Comparison of ENCODE assay signal across 11 mouse cellular contexts in the genomic region with DNA sequence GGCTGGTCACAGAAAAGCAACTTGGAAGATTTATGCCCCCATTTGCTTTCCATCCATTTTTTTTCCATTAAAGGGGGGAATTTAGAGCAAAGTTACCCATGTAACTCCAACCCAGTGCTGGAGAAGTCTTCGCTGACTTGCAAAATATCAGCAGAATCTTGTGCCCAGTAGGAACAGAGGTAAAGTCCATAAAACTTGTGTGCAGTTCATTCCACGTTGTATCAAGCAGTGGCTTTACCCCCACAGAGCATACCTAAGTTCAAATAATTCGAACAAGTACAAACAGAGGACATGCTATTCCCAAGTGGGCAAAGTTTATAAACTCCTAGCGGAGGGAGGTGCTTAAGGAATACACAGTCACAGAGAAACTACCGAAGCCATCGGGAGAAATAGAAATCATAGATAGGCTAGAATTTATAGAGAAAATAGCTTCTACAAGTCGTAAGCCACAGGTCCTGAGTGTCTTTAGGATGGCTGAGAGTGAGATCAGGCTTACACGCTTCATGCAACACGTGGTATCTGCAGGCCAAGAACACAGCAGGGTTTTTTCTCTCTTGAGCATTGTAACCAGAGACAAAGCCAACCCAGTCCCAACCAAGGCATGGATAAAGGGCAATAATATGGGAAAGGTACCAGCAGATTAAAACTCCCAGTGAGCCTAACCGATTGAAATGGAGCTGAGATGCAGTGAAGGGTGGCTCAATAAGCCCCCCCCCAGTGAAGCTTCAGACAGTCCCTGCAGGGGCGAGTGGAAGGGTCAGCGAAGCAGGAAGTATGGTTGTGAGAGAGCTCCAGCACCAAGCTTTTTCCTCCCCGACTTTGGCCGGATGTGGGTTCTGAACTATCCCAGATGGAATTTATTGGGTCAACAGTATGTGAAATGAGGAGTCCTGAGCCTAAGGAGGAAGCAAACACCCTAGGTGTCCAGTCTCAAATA.
A peak's percentile ranks its signal among the peaks of the same experiment; 100 is the strongest.
DNase-seq lines count a peak whose midpoint lies in the region; ATAC-seq lines count a peak whose summit lies in the region.
"Had no signal": no experiment of that assay in that cellular context is flagged by ENCODE, and none has a peak within 500 bp of the region (broad histone marks: within the 10 kb centered on the region; RNA-seq: fewer than 3 reads in every experiment).

No protein-coding gene starts in this region.

- H3K27me3 ChIP-seq in lung, embryonic 15.5 days = no peaks in the 10 kb centered on the region
- H3K27me3 ChIP-seq in limb, embryonic 13.5 days = no peaks in the 10 kb centered on the region

- H3K4me1 ChIP-seq in lung, embryonic 15.5 days = peaks cover 24% of the 10 kb centered on the region
- H3K4me1 ChIP-seq in limb, embryonic 13.5 days = peaks cover 29% of the 10 kb centered on the region

- no peak for ATAC-seq in lung, embryonic 15.5 days (ENCODE audit: borderline replicate concordance, extremely low read depth, low FRiP score, low TSS enrichment)
- peak; percentile 51 for ATAC-seq in limb, embryonic 13.5 days (ENCODE audit: low FRiP score, low read depth)

- H3K36me3 ChIP-seq in lung, embryonic 15.5 days = no peaks in the 10 kb centered on the region
- H3K36me3 ChIP-seq in limb, embryonic 13.5 days = no peaks in the 10 kb centered on the region

- no peaks in the 10 kb centered on the region for H3K9me3 ChIP-seq in lung, embryonic 15.5 days
- H3K9me3 ChIP-seq in limb, embryonic 13.5 days = no peaks in the 10 kb centered on the region

- no peak overlapping the region for H3K4me2 ChIP-seq in lung, embryonic 15.5 days
- H3K4me2 ChIP-seq in limb, embryonic 13.5 days (replicated peaks) = peak overlapping the region; percentile 41

- no peak overlapping the region for H3K9ac ChIP-seq in lung, embryonic 15.5 days
- no peak overlapping the region for H3K9ac ChIP-seq in limb, embryonic 13.5 days

- H3K4me3 ChIP-seq in lung, embryonic 15.5 days = no peak overlapping the region
- H3K4me3 ChIP-seq in limb, embryonic 13.5 days = no peak overlapping the region

- H3K27ac ChIP-seq in lung, embryonic 15.5 days = peak overlapping the region; percentile 62
- peak overlapping the region; percentile 88 for H3K27ac ChIP-seq in limb, embryonic 13.5 days

- DNase-seq in adrenal gland, postnatal 10 days = peak; percentile 3
- no peak for DNase-seq in adrenal gland, postnatal 4 days (ENCODE audit: low spot score in 2 of 2)
- DNase-seq in lung, postnatal 36 days = no peak
- DNase-seq in gonadal fat pad, adult 2 months (ENCODE audit: low read depth) = peak; percentile 37
- no peak for DNase-seq in layer of hippocampus, postnatal 36 days
- DNase-seq in adrenal gland, adult 18-20 months (ENCODE audit: low spot score in 2 of 2) = no peak
- DNase-seq: cerebellum, adult 9-10 months; right cerebral cortex, postnatal 25 days; thymus, postnatal 4 days had no signal

- 67% methylated on average over 14 of the region's 14 CpGs for WGBS in lung, embryonic 15.5 days
- WGBS in limb, embryonic 13.5 days = 34% methylated on average over 14 of the region's 14 CpGs

Comparison
In these comparisons a context has a peak if more than half of its experiments do, and no peak if none do; other contexts are left out.
1. DNase-seq: peak in adrenal gland, postnatal 10 days (single experiment) and gonadal fat pad, adult 2 months (single experiment); none in adrenal gland, postnatal 4 days (0 of 2), lung, postnatal 36 days (single experiment), layer of hippocampus, postnatal 36 days (0 of 2) and adrenal gland, adult 18-20 months (0 of 2).